Mouse (Mus musculus) testis, adult 10 weeks (tissue): ENCODE results near the gene Tbx4. TPM values are rescaled to one million over a fixed set of nuclear protein-coding genes. Genes with fewer than 3 reads are reported as not detected.

Source experiments
- polyA plus RNA-seq: library from polyadenylated mRNA; stranded (reverse); fragments of 350-450 nt; fragmentation: Illumina TruSeq; extraction: RNeasy Lipid Tissue Mini Kit (QIAGEN cat#74804); gene quantifications from one replicate; pipeline ENCODE4 v1.2.3, GENCODE M21; 2014; ENCODE audit warnings: low read depth, low replicate concordance

Gene Tbx4
- polyA plus RNA-seq, result 0.17 TPM

GRCm38 (mm10) chr11:85885665-85886428 is at the start of gene Tbx4:
Tbx4 (plus strand) TSS chr11:85886422.

GRCm38 (mm10) chr11:85850233-85850632 is 36.0 kb upstream of the Tbx4 start, which contains the start of gene Gm11444:
Gm11444 (minus strand) TSS chr11:85850333.

Other genes with a start within 250 kb of the Tbx4 start
- 0.15 TPM for gene Tbx2, start 53.9 kb upstream of the Tbx4 start, polyA plus RNA-seq
- 3.4 TPM for gene Gm11444, start 36.1 kb upstream of the Tbx4 start, polyA plus RNA-seq